Mouse (Mus musculus) forebrain, embryonic 14.5 days (tissue): ENCODE data around the gene Gm21679. TPM values are rescaled to one million over a fixed set of nuclear protein-coding genes. Genes with fewer than 3 reads are reported as not detected.
"Not testable (repeated sequence)": the region's sequence is repeated elsewhere in the genome, so short reads cannot be mapped to it uniquely, and the experiment has no call there.

Experiments
- ATAC-seq: fragments of 200-750 bp; cut with Nextera tagmentation; 2 replicates; pipeline ENCODE4 v1.8.0; 2017; ENCODE audit warnings: mild to moderate bottlenecking, moderate library complexity
- DNase-seq: peaks from one replicate; pipeline ENCODE4 v3.0.0-alpha.2; 2015; ENCODE audit warnings: low spot score
- H3K27ac ChIP-seq: fragments of 300-500 bp; sonication (generic); 2 replicates; pipeline ENCODE4 v1.5.1; 2014; ENCODE audit warnings: low read depth, mild to moderate bottlenecking, control low read depth, low read length, moderate library complexity
- H3K27me3 ChIP-seq: fragments of 300-500 bp; sonication (generic); replicated peaks from 2 replicates; pipeline ENCODE4 v1.6.1; 2014; ENCODE audit warnings: low read length, control low read depth, mixed read lengths; ENCODE audit not compliant: control insufficient read depth, insufficient read depth
- H3K36me3 ChIP-seq: fragments of 300-500 bp; sonication (generic); 2 replicates; pipeline ENCODE4 v1.6.1; 2014; ENCODE audit warnings: low read length, control low read depth; ENCODE audit not compliant: control insufficient read depth, insufficient read depth
- H3K4me1 ChIP-seq: fragments of 300-500 bp; sonication (generic); 2 replicates; pipeline ENCODE4 v1.6.1; 2014; ENCODE audit warnings: antibody characterized with exemption, low read length, control low read depth; ENCODE audit not compliant: control insufficient read depth, insufficient read depth
- H3K4me2 ChIP-seq: fragments of 300-500 bp; sonication (generic); 2 replicates; pipeline ENCODE4 v1.6.1; 2014; ENCODE audit warnings: mild to moderate bottlenecking, control low read depth, low read length
- H3K4me3 ChIP-seq: fragments of 300-500 bp; sonication (generic); 2 replicates; pipeline ENCODE4 v1.5.1; 2014; ENCODE audit warnings: low read depth, low read length, control low read depth
- H3K9ac ChIP-seq: fragments of 300-500 bp; sonication (generic); 2 replicates; pipeline ENCODE4 v1.6.1; 2014; ENCODE audit warnings: mild to moderate bottlenecking, low read length, control low read depth, moderate library complexity
- H3K9me3 ChIP-seq: fragments of 300-500 bp; sonication (generic); replicated peaks from 2 replicates; pipeline ENCODE4 v1.6.1; 2016; ENCODE audit warnings: low read length, control low read depth, mixed read lengths; ENCODE audit not compliant: control insufficient read depth
- WGBS: fragments of 180-500 bp; shearing (Covaris S2); extraction: QIAGEN DNeasy Blood & Tissue Kit; methylation state at CpG from one replicate; pipeline ENCODE4 v1.1.7; 2014; 5-methylcytosine and 5-hydroxymethylcytosine counted together
- polyA plus RNA-seq: library from polyadenylated mRNA; unstranded; fragments of >200 nt; fragmentation: Nextera tagmentation; extraction: Ambion mirVana; gene quantifications from 2 replicates; pipeline ENCODE4 v1.2.1, GENCODE M21; 2014

Gene Gm21679
- not detected in 2 replicates for polyA plus RNA-seq

DNA sequence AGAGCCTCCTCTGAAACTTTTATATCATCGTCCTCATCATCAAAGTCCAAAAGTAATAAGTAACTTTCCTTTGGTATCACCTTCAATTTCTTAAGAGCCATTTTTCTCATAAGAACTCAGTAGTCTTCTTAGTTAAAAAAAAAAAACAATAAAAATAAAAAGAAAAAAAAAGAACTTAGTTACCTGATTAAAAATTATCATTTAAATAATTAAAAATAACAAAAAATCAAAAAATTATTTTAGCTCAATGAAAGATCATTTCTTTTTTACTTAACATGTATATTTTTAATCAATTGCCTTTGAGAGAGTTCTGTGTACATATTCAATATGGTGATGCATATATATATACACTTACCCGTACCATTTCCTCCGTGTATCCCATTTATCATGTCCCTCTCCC lies at the start of gene Gm21679:
Gm21679 (minus strand) TSS at position 101 of the 400 bp plus-strand sequence.
- H3K4me3 ChIP-seq, H3K9ac ChIP-seq, DNase-seq, H3K36me3 ChIP-seq, H3K9me3 ChIP-seq, H3K27me3 ChIP-seq, H3K27ac ChIP-seq, ATAC-seq, H3K4me2 ChIP-seq, H3K4me1 ChIP-seq: not testable (repeated sequence)
- WGBS: no CpG with 5 or more reads among the region's 3 CpGs
